Mouse (Mus musculus): ENCODE data around the gene Fxyd1.

GRCm38 (mm10) chr7:31041662-31042315, 15.2 kb downstream of the Fxyd1 start:
- TF ChIP-seq CTCF (IDR thresholded peaks at IDR 0.05; ENCODE audit: low read depth, low read length): no peak
- TF ChIP-seq POLR2A (IDR thresholded peaks at IDR 0.05; ENCODE audit: borderline replicate concordance, low read depth, low read length): no peak

Measured in bone marrow macrophage, adult 2 months (primary cell).